Mouse (Mus musculus) embryonic facial prominence, embryonic 10.5 days (tissue): ENCODE measurements around the gene Rab11fip3. TPM values are rescaled to one million over a fixed set of nuclear protein-coding genes. Genes with fewer than 3 reads are reported as not detected.
"Not testable (repeated sequence)": the region's sequence is repeated elsewhere in the genome, so short reads cannot be mapped to it uniquely, and the experiment has no call there.

Experiments
- DNase-seq: peaks from one replicate; pipeline ENCODE4 v3.0.0-alpha.2; 2017; ENCODE audit warnings: low spot score
- H3K27ac ChIP-seq: fragments of 300-500 bp; sonication (generic); replicated peaks from 2 replicates; pipeline ENCODE4 v1.5.1; 2016; ENCODE audit warnings: mild to moderate bottlenecking
- H3K27me3 ChIP-seq: fragments of 300-500 bp; sonication (generic); replicated peaks from 2 replicates; pipeline ENCODE4 v1.6.1; 2016; ENCODE audit warnings: low read depth, mild to moderate bottlenecking; ENCODE audit not compliant: poor library complexity, severe bottlenecking
- H3K36me3 ChIP-seq: fragments of 300-500 bp; sonication (generic); replicated peaks from 2 replicates; pipeline ENCODE4 v1.6.1; 2016; ENCODE audit warnings: mild to moderate bottlenecking, moderate library complexity
- H3K4me1 ChIP-seq: fragments of 300-500 bp; sonication (generic); 2 replicates; pipeline ENCODE4 v1.6.1; 2016
- H3K4me3 ChIP-seq: fragments of 300-500 bp; sonication (generic); 2 replicates; pipeline ENCODE4 v1.5.1; 2016; ENCODE audit warnings: mild to moderate bottlenecking, moderate library complexity
- H3K9me3 ChIP-seq: fragments of 300-500 bp; sonication (generic); 2 replicates; pipeline ENCODE4 v1.6.1; 2016; ENCODE audit warnings: mild to moderate bottlenecking
- WGBS: fragments of 180-500 bp; shearing (Covaris S2); methylation state at CpG from one replicate; pipeline ENCODE4 v1.1.7; 2016; 5-methylcytosine and 5-hydroxymethylcytosine counted together
- polyA plus RNA-seq: library from polyadenylated mRNA; unstranded; fragments of >200 nt; fragmentation: Nextera tagmentation; extraction: Ambion mirVana; gene quantifications from 2 replicates; pipeline ENCODE4 v1.2.1, GENCODE M21; 2016

Gene Rab11fip3
- polyA plus RNA-seq, 1 experiment from 2014 or later, result 25.3 TPM

DNA sequence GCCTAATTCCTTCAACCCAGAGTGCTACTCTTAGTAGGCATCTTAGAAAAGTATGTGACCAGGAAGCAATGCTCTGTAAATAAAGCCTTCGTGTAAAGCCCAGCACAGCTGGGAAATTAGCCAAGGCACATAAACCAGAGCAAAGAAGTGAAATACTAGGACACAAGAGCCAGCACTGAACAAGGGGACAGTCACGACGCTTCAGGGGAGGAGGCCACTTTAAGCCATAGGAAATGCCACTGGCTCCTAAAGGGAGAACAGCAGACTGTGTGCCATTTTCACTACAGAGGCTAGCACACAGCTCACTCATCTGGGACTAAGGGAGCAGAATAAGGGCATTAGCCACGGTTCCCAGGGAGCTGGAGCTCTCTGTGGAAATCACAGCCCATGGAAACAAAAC, 24.1 kb downstream of the Rab11fip3 start:
- WGBS, result 68% methylated on average over 4 of the region's 4 CpGs
- no peaks in the 10 kb centered on the region for H3K9me3 ChIP-seq
- H3K27me3 ChIP-seq, result no peaks in the 10 kb centered on the region
- no peak for DNase-seq
- peaks cover 31% of the 10 kb centered on the region for H3K36me3 ChIP-seq
- no peak overlapping the region for H3K27ac ChIP-seq
- no peaks in the 10 kb centered on the region for H3K4me1 ChIP-seq
- no peak overlapping the region for H3K4me3 ChIP-seq

DNA sequence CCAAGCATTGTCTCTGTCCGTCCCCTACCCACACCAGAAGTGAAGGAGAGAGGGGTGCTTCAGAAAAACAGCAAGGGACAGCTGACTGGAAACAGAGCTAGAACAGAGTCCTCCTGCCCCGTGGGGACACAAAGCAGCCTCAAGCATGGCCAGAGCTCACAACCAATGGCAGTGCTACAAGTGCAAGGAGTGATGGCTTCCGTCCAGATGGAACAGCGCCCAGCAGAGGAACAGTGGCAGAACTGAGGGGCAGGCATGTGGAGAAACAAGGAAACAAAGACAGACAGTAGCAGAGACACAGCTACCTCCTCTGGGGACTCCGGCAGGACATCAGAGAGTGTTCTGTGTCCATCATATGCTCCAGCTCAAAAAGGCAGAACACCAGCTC, 26.1 kb downstream of the Rab11fip3 start:
- DNase-seq, result no peak
- Histone ChIP-seq H3K9me3 (no peaks in the 10 kb centered on the region), H3K27me3 (no peaks in the 10 kb centered on the region), H3K36me3 (peaks cover 23% of the 10 kb centered on the region; the same call in 1 of the 2 replicates), H3K27ac (no peak overlapping the region), H3K4me1 (no peaks in the 10 kb centered on the region), H3K4me3 (no peak overlapping the region)
- 74% methylated on average over 5 of the region's 5 CpGs for WGBS

DNA sequence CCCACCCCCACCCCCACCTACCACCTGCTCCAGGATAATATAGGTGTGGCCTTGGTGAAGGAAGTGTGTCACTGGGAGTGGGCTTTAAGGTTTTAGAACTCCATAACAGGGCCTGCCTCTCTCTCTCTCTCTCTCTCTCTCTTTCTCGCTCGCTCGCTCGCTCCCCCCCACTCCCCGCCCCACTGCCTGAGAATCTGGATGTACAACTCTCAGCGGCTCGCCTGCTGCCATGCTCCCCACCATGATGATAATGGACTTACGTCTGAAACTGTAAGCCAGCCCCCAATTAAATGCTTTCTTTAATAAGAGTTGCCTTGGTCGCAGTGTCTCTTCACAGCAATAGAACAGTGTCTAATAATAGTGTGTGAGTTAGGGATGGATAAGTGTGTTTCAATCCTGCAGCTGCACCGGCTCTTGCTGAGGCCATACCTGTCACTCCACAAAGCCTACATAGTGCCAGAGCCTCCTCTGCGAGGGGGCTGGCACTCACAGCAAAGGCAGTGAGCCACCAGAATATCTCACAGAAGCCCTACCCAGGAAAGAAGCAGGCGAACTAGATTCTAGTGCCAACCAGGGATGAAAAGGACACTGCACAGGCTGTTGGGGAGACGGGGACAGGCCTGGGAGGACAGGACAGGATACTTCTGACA, 26.6 kb downstream of the Rab11fip3 start:
- H3K27me3 ChIP-seq, result no peaks in the 10 kb centered on the region
- H3K27ac ChIP-seq, result no peak overlapping the region
- H3K36me3 ChIP-seq, result peaks cover 23% of the 10 kb centered on the region; the same call in 1 of the 2 replicates
- H3K9me3 ChIP-seq, result no peaks in the 10 kb centered on the region
- 83% methylated on average over 13 of the region's 13 CpGs for WGBS
- no peak for DNase-seq
- no peaks in the 10 kb centered on the region for H3K4me1 ChIP-seq
- no peak overlapping the region for H3K4me3 ChIP-seq

DNA sequence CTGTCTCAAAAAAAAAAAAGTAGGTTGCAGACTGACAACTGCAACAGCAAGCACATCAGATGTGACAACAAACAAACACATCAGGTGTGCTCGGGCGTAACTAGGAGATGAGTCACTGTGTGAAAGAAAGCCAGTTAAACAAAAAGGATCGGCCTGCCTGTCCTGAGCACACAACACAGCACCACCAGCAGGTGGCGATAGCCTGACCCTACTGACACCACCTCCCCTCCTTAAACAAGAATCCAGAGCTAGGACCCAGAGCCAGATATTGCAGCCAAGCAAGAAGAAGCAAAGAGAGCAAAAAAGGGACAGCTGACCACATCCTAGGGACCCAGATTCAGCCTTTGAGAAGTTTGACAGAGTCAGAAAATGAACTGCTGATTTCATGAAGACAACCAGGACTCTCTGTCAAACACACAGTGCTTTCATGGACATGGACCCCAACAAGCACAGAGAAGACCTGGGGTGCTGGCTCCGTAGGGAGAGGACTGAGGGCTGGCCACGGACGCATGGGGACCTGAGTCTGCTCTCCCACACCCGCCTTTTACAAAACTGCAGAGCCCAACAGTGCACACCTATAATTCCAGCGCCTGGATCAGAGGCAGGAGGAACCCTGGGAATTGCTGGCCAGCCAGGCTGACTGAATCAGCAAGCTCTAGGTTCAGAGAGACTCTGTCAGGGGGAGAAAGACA, 28.1 kb downstream of the Rab11fip3 start:
- Histone ChIP-seq H3K36me3 (peaks cover 22% of the 10 kb centered on the region), H3K9me3 (no peaks in the 10 kb centered on the region), H3K27me3 (no peaks in the 10 kb centered on the region), H3K4me1 (no peaks in the 10 kb centered on the region), H3K27ac (no peak overlapping the region), H3K4me3 (no peak overlapping the region)
- DNase-seq, result peak; percentile 67
- 55% methylated on average over 9 of the region's 9 CpGs for WGBS

DNA sequence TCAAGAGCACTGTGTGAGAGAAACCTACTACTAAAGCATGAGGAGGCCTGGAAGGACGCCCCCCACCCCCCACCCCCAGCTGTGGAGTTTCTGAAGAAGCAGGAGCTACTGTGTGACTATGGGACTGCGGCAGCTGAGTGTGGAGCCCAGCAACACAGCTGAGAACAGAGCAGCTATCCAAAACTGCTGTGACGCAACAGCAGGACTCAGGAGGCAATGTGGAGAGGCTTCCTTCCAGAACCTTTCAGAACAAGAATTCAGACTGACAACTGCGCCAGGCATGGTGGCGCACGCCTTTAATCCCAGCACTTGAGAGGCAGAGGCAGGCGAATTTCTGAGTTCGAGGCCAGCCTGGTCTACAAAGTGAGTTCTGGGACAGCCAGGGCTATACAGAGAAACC, 28.6 kb downstream of the Rab11fip3 start:
- 90% methylated on average over 8 of the region's 8 CpGs for WGBS

DNA sequence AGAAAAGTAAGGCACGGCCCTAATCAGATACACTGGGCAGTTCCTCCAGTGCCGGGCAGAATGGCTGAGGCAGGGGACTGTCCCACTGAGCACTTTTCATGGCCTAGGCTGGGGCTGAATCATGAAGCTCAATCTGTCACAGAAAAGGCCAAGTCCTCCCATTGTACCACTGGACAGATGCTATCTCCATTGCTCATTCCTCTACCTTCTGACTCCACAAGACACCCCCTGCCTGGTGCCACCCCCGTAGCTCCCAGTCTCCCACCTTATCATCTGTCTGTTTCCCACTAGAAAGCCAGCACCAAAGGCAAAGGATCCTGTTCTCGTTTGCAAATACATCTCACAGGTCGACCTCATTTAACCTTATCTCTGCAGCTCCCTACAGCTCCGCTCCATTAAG, 37.3 kb downstream of the Rab11fip3 start:
- Histone ChIP-seq H3K4me1 (no peaks in the 10 kb centered on the region), H3K9me3 (no peaks in the 10 kb centered on the region), H3K27ac (no peak overlapping the region), H3K36me3 (peaks cover 73% of the 10 kb centered on the region), H3K27me3 (no peaks in the 10 kb centered on the region), H3K4me3 (no peak overlapping the region)
- DNase-seq, result no peak
- 87% methylated on average over 6 of the region's 6 CpGs for WGBS

More for the DNA sequence above, 28.6 kb downstream of the Rab11fip3 start:
- H3K27me3 ChIP-seq, H3K4me3 ChIP-seq, H3K9me3 ChIP-seq, H3K4me1 ChIP-seq, H3K27ac ChIP-seq, DNase-seq: not testable (repeated sequence)
- H3K36me3 ChIP-seq, result peaks cover 25% of the 10 kb centered on the region

DNA sequence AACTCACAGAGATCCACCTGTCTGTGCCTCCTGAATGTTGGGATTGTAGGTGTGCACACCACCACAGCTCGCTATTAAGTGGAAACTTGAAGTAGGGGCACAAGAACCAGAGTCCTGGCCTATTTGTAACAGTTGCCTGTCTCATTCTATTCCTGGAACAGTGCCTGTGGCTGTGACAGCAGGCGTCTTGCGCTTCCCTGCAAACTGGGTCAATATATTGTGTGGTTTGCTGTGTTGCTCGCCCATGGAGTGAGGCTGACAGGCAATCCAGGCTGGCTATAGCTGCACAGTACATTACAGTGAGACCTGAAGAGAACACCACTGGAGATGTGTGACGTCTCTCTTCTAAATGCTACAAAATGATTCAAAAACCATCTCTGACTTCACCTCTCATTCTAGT, 37.8 kb downstream of the Rab11fip3 start:
- Histone ChIP-seq H3K27me3 (no peaks in the 10 kb centered on the region), H3K4me3 (no peak overlapping the region), H3K36me3 (peaks cover 71% of the 10 kb centered on the region), H3K4me1 (no peaks in the 10 kb centered on the region), H3K9me3 (no peaks in the 10 kb centered on the region), H3K27ac (no peak overlapping the region)
- no peak for DNase-seq
- 94% methylated on average over 5 of the region's 5 CpGs for WGBS

DNA sequence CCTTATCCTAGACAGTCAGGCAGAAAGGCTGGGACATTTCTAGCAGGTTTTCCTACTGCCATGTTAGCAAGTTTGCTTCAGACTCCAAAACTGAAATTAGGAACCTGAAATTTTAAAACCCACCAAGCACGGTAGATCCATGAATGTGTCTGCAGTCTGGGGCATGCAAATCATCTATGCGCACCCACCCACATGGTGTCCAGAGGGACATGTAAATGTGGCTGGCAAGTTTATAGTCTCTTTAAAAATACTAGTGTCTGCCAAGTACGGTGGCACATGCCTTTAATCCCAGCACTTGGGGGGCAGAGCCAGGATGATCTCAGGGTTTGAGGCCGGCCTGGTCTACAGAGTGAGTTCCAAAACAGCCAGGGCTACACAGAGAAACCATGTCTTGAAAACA, 41.1 kb downstream of the Rab11fip3 start:
- WGBS, result 92% methylated on average over 4 of the region's 4 CpGs

DNA sequence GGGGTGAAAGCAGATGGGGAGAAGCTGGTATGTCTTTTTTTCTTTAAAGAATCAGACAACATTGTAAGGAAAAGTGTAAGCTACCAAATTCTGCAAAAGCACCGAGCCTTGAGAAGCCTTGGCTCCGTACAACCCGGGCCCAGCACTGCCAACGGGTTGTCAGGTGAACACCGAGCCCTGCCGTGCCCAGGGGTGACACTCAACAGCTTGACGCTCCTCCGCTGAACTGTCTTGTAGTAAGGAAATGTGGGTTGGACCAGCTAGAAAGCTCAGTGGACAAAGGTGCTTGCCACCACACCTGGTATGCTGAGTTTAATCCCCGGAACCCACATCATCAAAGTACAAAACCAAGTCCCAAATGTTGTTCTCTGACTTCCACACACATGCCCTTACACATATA, 44.7 kb downstream of the Rab11fip3 start:
- no peak for DNase-seq
- no peaks in the 10 kb centered on the region for H3K4me1 ChIP-seq
- H3K36me3 ChIP-seq, result peaks cover 68% of the 10 kb centered on the region
- WGBS, result 93% methylated on average over 9 of the region's 9 CpGs
- H3K9me3 ChIP-seq, result no peaks in the 10 kb centered on the region
- H3K27ac ChIP-seq, result no peak overlapping the region
- H3K27me3 ChIP-seq, result no peaks in the 10 kb centered on the region
- H3K4me3 ChIP-seq, result no peak overlapping the region

More for the DNA sequence above, 41.1 kb downstream of the Rab11fip3 start:
- Histone ChIP-seq H3K9me3 (no peaks in the 10 kb centered on the region), H3K4me1 (no peaks in the 10 kb centered on the region), H3K27me3 (no peaks in the 10 kb centered on the region), H3K36me3 (peaks cover 64% of the 10 kb centered on the region), H3K4me3 (no peak overlapping the region), H3K27ac (no peak overlapping the region)
- DNase-seq, result no peak

DNA sequence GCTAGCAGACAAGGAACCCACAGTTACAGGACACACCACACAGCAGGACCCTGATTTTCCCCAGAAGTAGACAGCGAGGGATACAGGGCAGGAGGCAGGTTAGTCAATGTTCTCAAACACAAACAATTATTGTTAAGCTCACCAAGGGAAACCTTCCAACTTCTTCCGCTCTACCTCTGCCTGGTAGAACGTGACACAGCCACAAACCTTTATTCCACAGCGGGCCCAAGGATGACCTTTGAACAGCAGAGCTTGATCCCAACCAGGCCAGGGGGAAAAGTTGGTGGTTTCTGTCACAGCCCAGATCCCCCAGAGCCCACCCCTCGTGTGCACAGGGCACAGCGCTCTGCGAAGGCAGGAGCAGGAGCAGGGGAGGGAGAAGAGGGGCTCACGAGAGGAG, 45.4 kb downstream of the Rab11fip3 start:
- H3K36me3 ChIP-seq, result peaks cover 66% of the 10 kb centered on the region
- no peaks in the 10 kb centered on the region for H3K27me3 ChIP-seq
- no peak for DNase-seq
- H3K9me3 ChIP-seq, result no peaks in the 10 kb centered on the region
- no peak overlapping the region for H3K27ac ChIP-seq
- H3K4me1 ChIP-seq, result no peaks in the 10 kb centered on the region
- H3K4me3 ChIP-seq, result no peak overlapping the region
- WGBS, result 90% methylated on average over 8 of the region's 8 CpGs

DNA sequence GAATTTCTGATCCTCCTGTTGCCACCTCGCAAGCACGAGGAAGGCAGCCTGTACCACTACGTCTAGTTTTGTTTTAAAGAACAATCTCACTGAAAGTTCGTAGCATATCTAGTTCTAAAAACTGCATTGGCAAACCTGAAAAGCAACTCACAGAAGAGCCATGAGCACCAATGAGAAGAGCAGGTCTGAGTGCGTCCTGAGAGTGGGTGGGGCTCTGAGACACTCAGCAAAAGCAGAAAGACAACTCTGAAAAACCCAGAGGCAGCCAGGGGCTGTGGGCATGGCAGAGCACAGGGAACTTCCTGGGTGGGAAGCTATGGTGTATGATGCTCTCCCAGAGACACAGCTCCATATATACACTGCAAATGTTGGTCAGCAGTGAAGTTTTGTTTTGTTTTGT, 46.2 kb downstream of the Rab11fip3 start:
- no peak overlapping the region for H3K4me3 ChIP-seq
- H3K27ac ChIP-seq, result no peak overlapping the region
- no peaks in the 10 kb centered on the region for H3K9me3 ChIP-seq
- H3K36me3 ChIP-seq, result peaks cover 72% of the 10 kb centered on the region
- WGBS, result 93% methylated on average over 5 of the region's 5 CpGs
- no peaks in the 10 kb centered on the region for H3K27me3 ChIP-seq
- H3K4me1 ChIP-seq, result no peaks in the 10 kb centered on the region
- DNase-seq, result no peak

DNA sequence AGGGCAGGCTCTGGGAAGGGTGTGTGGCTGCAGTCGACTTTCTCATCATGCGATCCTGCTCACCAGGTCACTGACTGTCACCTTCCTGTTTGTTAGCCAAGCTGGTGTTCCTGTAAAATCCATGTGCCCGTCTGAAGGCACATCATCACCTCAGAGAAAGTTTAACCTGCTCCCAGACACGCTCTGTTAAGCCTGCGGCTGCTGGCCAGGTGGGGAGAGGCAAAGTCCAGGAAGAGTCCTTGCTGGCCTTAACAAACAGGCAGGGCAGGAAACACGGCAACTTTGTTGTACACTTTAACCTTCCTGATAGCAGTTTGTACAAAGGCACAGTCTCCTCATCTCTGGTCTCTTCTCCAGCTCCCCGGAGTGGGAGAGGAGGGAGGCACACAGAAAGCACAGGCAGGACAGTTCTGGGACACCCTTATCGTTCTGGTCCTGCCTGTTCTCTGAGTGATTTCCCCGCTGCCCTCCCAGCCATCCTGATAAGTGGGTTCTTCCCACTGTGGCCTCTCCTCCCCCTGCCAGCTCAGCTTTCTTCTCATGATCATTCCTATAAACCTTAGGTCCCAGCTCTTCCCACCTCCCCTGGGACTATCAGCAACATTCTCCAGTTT, 47.5 kb downstream of the Rab11fip3 start:
- no peaks in the 10 kb centered on the region for H3K4me1 ChIP-seq
- WGBS, result 81% methylated on average over 9 of the region's 9 CpGs

DNA sequence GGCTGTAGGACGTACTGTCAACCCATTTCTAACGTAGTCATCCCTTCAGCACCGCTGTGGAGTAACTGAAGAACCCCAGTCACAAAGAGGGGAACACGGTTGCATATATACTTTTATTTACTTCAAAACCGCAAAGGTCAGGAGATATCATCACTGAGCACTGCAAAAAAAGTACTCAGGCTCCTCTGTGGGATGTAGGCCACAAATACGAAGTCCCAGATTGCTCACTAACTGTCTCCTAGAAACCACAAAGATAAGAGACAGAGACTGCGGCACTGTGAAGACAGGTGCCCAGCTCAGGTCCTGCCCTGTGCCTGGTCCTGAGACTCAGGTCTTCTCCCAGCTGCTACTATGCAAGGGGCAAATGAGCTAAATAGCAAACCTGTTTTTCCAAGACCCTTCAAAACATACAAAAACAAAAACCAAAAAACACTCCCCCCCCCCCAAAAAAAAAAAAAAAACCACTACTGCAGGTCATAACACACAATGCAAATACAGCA, 48.5 kb downstream of the Rab11fip3 start:
- Histone ChIP-seq H3K36me3 (peaks cover 68% of the 10 kb centered on the region), H3K4me1 (no peaks in the 10 kb centered on the region), H3K27me3 (no peaks in the 10 kb centered on the region), H3K4me3 (no peak overlapping the region), H3K9me3 (no peaks in the 10 kb centered on the region), H3K27ac (no peak overlapping the region)
- DNase-seq, result no peak
- WGBS, result 93% methylated on average over 7 of the region's 7 CpGs

More for the DNA sequence above, 47.5 kb downstream of the Rab11fip3 start:
- DNase-seq, result no peak
- no peak overlapping the region for H3K4me3 ChIP-seq
- H3K27ac ChIP-seq, result no peak overlapping the region
- H3K9me3 ChIP-seq, result no peaks in the 10 kb centered on the region
- no peaks in the 10 kb centered on the region for H3K27me3 ChIP-seq
- peaks cover 64% of the 10 kb centered on the region for H3K36me3 ChIP-seq
